Mouse (Mus musculus) kidney, postnatal 25 days (tissue): ENCODE data around the gene Lnx2.
A peak's percentile ranks its signal among the peaks of the same experiment; 100 is the strongest.

Experiments
- DNase-seq, 2 experiments: peaks; one replicate each; pipeline ENCODE4 v3.0.0; 2021; ENCODE audit warnings: mixed read lengths in 2 of 2

Gene Lnx2

DNA sequence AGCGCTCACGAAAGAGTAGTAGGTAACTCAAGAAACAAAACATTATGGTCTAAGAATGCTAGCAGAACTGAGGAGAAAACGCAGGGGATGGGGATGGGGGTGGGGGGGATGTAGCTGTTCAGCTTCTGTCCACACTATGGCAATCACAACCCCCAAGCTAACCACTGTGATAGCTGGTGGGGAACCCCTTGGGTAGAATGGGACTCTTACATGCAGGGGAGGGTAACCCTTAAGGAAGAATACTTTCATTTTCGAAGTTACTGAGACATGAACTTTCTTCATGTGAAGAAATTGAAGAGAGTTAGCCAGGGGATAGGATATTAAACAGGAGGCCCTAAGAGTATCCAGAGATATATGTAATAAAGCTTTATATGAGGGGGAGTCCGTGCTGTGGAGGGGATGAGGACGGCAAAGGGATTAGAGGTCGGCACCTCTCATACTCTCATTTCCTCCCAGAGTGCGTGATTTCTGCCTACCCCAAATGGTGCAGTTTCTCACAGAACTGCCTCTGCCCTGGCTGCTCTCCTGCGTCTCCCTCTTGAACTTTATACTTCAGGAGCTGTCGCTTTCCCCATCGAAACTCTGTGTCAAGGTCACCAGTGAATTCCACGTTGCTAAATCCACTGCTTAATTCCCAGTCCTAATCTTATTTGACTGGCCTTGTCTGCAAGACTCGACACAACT, 25.4 kb downstream of the Lnx2 start:
- no peak for DNase-seq

DNA sequence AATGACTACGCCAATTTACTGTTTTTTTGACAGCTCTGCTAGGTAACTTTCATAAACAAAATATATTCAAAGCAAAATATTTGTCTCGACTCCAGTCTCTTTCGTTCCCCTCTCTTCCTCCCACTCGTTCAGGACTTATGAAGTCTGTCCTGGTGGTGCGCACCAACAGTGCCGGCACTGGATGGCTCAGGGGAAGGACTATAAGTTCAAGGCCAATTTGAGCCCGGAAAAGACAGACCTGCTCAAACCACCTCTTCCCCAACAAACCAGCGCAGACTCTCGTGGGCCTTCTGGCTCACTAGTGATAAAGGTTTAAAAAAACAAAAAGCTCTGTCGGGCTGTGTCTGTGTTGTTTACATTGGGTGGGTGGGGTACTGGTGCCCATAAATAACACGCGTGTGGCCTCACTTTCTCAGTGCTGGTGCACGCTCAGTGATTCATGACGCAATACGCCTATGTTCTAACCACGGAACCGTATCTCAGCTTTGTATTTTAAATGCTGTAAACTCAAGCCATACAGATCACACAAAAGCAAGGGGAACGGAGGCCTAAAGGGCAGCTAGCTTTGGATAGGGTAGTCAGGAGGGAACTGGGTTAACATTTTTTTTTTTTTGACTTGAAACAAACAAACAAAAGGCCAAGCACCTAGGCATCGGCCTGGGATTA, 26.7 kb downstream of the Lnx2 start:
- no peak for DNase-seq

DNA sequence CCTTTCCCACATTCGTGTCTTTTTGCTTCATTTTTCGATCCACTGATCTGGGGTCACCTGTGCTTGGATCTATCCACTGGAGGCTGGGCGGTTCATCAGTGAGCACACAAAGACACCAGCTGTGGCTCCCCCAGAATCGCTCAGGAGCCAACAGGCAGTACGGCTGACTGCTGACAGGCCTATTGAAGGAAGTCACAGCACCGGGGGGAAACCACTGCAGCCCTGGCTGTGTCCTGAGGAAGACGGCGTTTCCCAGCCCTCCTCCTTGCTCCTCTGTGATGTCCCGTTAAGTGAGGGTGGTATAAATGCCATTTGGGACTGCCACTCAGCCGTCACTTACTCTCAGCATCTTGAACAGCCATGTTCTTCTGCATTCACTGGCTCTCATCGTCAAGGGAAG, 30.5 kb downstream of the Lnx2 start:
- peak; percentile 33 to 45 for DNase-seq

DNA sequence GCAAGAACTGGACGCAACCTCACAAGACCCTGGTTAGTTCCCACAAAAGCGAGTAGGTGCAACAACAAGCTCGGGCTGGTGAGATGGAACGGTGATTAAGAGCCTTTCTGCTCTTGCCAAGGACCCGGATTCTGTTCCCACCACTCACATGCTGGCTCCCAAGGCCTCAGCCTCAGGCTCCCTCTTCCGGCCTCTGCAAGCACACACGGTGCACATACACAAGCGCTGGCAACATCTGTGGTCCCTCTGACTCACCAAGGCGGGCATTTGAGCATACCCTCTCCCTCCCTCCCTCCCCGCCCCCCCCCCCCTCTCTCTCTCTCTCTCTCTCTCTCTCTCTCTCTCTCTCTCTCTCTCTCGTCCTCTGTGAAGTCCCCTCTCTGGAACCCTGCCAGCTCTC, 31.1 kb downstream of the Lnx2 start:
- DNase-seq = peak in 1 of 2 experiments; percentile 29

DNA sequence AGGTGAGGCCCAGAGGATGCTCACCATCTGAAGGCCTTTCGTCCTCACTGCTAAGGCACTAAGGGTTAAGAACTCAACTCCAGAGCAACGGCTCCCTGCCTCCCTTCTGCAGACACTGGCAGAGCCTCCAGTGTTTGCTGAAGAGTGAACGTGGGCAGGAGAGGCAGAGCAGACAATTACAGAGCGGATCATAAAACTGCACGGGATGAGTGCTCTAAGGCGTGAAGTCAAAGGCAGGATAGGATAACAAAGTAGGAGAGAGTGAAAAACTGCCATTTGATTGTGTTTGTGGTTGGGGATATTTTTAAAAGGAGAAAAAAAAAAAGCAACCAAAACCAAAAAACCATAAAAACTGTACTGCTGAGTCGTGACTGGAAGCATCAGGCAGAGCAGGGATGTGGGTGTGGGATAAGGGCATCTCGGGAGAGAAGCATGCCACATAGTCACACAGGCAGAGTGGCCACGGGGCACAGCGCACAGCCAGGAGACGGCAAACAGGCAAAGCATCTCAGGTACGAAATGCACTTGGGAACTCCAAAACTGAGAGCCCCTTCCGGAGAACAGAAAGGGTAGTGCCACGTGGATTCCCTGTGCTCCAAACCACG, 33.0 kb downstream of the Lnx2 start:
- DNase-seq = peak in 1 of 2 experiments; percentile 21

DNA sequence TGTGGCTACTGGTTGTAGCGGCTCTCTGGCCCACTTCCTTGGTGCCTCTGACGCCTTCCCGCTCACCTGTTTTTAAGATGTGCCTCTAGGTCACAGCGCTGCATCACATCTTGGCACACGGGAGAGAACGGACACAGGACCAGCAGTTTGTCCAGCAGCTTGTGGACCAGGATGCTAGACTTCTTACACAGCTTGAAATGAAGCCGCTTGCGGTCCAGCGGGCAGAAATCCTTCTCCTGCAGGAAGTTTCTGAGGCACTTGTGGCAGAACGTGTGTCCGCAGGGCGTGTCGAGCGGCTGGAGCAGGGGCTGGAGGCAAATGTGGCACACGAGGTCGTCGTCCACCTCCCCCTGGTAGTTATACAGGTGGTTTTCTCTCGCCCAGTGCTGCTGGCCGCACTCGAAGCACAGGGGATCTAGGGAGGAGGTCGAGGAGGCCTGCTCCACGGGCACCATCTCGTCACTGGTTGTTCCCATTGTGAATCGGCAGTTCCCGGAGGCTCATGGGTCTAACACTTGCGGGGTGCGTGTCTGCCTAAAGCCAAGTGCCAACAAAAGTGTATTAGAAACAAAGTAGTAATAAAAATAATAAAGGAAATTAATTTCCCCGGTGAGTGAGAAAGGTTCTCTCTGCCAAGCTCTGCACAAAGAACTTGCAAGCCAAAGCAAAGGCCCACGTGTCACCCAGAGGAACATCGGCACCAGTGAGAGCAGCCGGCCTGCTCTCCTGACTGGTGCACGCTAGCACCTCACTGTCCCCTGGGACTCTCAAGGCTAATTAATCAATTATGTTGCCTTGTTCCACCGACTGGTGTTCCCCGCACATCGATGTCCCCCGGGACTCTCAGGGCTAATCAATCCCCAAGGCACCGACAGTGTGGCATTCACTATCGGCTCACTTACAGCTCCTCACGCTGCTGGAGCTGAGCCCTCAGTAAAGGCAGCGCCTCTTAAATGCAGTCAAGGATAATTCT, 34.1 kb downstream of the Lnx2 start:
- DNase-seq = peak in 1 of 2 experiments; percentile 35

DNA sequence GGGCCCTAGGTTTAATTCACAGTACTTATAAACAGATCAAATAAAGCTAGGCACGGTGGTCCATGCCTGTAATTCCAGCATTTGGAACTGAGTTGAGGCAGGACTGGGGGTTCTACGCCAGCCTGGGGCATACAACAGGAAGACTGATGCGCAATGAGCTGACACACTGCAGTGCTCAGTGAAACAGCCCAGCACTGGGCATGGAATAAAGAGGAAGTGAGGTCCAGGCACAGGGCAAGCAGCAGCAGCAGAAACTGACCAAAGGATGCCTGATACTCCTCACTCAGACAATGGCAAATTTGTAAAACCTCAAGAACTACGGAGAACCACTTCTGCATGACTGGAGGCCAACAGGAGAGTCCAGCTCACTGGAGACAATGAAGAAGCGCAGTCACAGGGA, 37.0 kb downstream of the Lnx2 start:
- DNase-seq = no peak

DNA sequence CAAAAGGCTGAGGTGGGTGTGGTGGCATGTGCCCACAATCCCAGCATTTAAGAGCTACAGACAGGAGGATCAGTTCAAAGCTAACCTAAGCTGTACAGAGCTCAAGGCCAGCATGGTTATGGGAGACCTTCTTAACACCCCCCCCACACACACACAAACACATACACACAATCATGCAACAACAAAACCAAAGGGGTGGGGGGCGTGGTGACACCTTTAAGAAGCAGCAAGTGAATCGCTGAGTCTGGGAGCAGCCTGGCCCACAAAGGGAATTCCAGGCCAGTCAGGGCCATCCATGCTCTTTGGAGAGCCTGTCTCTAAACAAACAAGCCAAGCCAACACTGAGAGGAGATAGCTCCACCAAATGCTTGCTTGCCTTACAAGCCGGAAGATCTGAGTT, 38.8 kb downstream of the Lnx2 start:
- no peak for DNase-seq

DNA sequence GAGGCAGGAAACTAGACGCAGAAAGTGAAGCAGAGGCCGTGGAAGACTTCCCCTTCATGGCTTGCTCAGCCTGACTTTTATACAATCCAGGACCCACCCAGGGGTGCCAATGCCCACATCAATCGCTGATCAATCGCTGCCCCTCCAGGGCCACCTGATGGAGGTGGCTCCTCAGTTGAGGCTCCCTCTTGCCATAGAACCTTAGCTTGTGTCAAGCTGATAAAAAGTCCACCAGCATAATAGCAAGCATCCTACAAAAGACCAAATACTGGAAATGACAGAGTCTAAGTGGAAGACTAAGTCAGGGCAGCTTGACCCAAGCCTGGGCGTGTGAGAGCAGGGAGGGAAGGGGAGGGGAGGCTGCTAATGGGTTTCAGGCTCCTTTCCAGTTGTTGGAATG, 39.7 kb downstream of the Lnx2 start:
- DNase-seq = no peak

DNA sequence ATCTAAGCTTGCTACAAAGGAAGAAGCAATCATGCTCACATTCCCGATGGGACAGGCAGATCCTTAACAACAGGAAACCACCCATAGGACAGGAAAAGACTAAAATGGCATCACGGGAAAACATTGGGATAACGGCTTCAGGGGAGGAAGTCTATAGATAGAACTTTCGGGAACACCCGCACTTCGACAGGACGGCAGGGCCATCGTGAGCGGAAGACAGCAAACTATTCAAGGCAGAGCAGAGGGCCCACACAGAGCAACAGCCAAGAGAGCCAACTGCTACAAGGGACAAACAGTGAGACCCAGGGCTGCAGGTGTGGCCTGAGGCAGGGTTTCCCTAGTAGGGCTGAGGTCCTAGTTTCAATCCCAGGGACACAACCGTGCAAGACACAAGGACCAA, 40.4 kb downstream of the Lnx2 start:
- DNase-seq = peak; percentile 57 to 85

DNA sequence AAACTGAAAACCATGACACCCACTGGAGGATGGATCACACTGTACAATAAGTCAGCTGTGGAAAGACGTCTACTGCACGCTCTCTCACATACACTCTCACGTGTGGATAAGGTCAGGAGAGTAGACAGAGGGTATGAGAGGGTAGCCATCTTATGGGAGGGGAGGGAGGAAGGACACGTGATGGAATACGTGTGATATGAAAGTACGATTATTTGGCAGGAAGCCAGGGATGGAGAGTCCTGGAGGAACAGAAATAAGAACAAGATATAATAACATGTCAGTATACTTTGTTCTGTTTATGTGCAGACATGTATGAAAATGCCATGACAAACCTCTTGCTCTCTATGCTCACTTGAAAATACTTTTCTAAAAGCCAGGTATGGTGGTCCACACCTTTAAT, 41.1 kb downstream of the Lnx2 start:
- no peak for DNase-seq

DNA sequence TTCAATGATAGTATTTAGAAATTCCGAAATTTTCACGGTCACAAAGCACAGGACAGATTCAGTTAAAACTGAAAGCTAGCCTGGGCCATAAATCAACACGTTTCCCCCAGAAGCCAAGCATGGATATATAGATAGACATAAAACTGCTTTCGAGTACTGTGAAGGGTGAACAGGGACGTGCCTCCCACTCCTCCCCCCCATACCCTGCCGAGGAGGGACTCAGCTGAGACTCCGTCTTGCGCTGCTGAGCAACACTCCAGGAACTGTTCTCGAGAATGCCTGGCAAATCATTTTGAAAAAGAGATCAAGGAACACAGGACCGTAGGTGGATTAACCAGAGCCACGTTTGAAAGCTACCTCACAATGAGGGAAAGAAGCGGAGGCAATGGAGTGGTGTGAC, 42.1 kb downstream of the Lnx2 start:
- no peak for DNase-seq

DNA sequence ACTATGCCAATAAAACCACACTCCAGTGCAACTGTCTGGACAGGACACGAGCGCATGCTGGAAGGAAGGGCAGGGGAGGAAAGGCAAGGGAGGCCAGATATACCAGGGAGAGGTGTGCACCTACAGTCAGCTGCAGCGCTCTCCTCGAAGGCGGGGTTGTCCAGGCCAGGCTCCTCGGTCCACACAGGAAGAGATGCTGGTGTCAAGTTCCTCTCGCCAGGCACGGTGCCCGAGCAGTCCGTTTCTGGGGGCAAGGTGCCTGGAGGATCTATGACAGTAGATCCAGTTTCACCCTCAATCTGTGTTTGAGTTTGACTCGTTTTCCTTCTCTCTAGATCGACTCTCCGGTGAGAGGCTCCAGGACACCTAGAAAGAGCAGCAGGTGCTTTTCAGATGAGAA, 43.2 kb downstream of the Lnx2 start:
- no peak for DNase-seq

DNA sequence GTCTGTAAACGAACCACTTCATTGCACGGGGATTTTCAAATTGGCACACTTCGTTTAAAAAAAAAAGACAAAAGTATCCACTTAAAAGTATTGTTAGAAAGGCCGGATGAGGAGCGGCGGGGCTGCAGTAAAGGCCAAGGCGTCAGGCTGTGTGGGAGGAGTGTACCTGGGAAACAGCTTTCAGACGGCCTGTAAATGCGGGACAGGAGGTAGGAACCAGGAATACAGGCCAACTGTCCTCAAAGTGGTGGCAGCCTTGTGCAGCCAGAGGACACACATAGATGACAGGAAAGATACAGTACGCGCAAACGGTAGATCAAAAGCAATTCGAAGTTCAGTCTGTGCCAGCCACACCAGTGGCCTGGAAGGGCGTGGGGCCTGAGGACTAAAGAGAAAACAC, 45.1 kb downstream of the Lnx2 start:
- peak in 1 of 2 experiments; percentile 59 for DNase-seq

DNA sequence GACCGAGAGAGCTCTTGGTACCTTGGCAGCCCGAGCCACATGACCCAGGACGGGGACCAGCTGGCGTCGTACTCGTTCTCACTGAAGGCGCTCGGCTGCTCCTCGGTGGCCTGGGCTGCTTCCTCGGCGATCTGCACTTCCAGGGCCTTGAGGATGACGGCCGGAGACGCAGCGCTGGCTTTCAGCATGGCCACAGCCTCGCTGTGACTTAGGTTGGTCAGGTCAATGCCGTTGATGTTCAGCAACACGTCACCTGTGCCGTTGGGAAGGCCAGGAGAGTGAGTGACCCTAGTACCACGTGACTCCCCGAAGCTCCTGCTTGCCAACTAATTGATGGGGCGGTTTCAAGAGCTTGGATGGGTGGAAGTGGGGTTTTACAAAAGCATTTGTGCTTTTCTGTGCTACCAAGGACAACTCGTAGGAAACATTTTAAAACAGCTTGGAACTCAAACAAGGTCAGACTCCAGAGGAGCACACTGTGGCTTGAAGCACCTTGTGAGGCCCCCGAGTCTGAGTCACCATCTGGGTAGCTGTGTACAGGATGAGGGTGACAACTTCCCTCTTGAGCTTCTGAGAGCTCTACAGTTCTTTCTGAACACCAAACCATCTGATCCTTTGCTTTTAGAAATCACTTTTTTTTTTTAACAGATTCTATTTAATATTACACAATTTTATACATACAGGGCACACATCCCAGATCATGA, 51.9 kb downstream of the Lnx2 start:
- DNase-seq = no peak

DNA sequence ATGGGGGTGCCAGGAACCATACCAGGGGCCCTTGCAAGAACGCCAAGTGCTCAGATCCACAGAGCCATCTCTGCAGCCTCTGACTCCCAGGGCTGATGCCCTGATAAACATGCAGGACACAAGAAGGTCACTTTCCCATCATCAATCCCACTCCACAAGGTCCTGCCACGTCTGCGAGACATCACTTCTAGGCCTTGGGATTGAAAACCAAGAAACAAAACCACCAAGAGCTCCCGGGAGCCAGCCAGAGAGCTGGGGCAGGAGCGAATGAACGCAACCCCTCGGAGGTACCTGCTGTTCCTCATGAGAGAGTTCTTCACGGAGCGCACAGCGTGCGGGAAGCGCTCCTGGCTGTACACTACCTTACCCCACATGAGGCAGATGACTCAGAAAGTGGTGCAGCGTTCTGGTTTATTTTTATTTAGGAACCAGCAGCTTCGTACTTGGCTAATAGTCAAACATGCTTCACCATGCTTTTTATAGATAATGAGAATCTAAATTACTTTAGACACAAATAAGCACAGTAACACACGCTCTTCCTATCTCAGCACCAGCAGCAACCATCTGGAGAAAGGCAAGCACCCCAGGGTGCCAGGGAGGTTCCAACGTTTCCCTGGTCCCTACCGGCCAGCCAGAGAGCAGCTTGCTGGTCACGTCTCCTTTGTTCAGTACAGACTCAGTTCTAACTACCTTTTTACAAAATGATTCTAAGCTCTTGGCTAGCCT, 53.0 kb downstream of the Lnx2 start:
- no peak for DNase-seq

DNA sequence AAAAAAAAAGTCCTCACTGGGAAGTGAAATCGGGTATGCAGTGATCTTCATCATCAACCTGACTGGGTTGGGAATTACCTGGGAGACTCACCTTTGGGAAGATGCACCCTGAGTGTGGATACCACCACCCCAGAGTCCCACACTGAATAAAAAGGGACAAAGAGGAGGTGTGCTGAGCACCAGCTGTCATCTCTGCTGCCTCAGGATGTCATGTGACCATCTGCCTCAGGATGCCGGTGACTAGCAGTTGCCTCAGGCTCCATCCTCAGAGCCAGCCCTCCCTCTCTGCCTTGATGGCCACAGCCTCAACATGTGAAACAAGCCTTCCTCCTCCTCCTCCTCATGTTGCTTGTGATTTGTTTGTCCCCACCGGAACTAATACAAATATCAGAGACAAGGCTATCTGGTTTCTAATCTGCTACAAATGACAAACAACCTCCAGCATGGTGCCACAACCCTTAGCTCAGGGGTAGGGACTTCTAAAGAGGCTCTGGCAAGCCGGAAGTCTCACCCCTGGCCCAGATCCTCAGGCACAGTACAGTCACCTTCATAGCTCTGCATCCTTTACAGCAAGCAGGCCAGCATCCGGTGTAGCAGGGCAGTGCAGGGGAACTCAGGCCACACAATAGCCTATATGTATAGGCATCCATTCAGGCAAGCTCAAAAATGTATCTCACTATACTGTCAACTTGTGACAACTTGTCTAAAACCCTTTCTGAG, 54.7 kb downstream of the Lnx2 start:
- DNase-seq = no peak

DNA sequence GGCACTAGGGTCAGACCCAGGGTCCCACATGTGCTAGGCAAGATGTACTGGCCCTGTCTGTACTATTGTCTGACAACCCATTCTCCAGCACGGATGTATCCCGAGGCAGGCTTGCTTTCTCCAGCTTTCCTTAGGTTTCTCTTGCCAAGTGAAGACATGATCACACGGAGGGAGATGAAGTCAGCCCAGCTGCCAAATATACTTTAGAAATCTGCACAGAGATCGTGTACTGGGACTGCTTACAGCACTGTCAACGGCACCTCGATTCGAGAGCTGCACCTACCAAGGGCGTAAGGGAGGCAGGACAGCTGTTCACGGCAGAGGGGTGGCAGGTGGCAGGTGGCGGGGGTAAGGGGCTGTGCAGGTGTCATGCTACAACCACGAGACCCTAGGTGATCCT, 55.8 kb downstream of the Lnx2 start:
- no peak for DNase-seq

DNA sequence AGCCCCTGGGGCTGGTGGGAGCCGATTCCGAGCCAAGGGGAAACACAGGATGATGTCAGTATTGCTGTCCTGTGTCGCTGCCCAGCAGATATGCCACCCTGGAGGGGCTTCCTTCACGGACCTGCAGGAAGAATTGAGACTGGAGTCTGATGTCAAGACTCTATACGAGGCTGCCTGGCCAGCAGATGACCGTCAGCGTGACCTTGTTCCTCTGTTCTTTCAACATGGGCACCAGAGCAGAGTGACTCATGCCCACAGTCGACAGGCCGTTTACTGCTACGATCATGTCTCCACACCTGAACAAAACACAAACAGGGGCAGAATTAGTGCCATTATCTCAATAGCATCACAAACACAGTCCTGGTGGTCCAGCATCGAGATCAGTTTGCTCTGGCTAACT, 57.6 kb downstream of the Lnx2 start:
- DNase-seq = no peak

DNA sequence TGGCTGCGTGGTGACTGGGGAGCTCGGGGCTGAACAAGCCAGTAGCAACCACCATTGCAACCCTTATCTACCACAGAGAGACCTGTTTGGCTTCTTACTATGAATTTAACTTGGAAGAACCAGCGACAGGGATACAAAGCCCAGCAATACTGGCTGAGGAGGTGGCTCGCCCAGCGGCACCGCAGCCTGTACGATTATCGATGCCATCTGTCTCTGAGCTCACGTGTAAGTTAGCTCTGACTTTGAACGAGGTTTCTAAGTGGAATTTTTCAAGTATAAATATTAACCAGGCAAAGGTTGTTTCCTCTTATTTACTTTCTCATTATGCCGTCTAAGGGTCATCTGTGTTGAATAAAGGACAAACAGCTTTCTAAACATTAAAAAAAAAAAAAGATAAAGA, 58.9 kb downstream of the Lnx2 start:
- DNase-seq = peak; percentile 46 to 65

DNA sequence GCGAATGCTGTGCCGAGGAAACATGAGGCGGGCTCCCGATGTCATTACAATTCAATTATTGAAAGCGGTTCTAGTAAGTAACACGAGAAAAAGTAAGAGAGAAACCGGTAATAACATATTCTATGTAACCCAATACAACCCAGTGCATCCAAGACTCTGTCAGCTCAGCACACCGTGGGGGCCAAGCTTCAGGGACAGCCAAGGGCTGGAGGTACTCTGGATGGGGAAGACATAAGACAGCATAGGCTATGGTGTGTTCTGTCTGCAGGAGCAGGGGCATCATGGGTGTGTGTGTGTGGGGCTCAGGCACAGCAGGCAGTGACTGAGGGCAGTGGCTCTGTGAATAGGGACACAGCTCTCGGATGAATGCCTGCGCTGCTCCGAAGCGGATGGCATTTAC, 59.8 kb downstream of the Lnx2 start:
- DNase-seq = no peak
